Mouse (Mus musculus) embryonic fibroblast, embryonic 13.5 days (primary cell): ENCODE data around the gene 4930449I24Rik. TPM values are rescaled to one million over a fixed set of nuclear protein-coding genes. Genes with fewer than 3 reads are reported as not detected.
"Not testable (repeated sequence)": the region's sequence is repeated elsewhere in the genome, so short reads cannot be mapped to it uniquely, and the experiment has no call there.

Experiments used
- H3K27ac ChIP-seq: 2 replicates; pipeline ENCODE4 v1.5.1; 2012; ENCODE audit warnings: low read length, control low read depth, inconsistent platforms; ENCODE audit not compliant: insufficient read depth
- H3K4me1 ChIP-seq: 2 replicates; pipeline ENCODE4 v1.6.1; 2011; ENCODE audit warnings: low read length; ENCODE audit not compliant: control insufficient read depth, insufficient read depth
- H3K4me3 ChIP-seq: 2 replicates; pipeline ENCODE4 v1.5.1; 2011; ENCODE audit warnings: mild to moderate bottlenecking, control low read depth, low read length; ENCODE audit not compliant: insufficient read depth
- CTCF ChIP-seq: IDR thresholded peaks from 2 replicates; pipeline ENCODE4 v1.5.1; 2011; ENCODE audit warnings: mild to moderate bottlenecking, control low read depth, low read length, moderate library complexity, borderline replicate concordance; ENCODE audit not compliant: insufficient read depth
- POLR2A ChIP-seq: IDR thresholded peaks from 2 replicates; pipeline ENCODE4 v1.6.1; 2011; ENCODE audit warnings: low read depth, mild to moderate bottlenecking, control low read depth, low read length, moderate library complexity
- polyA plus RNA-seq: library from polyadenylated mRNA; stranded (reverse); fragments of >200 nt; gene quantifications from 2 replicates; pipeline ENCODE4 v1.2.4, GENCODE M21; 2011; ENCODE audit warnings: low read depth; ENCODE audit not compliant: missing spikeins, insufficient read length

4930449I24Rik gene
- not detected in 2 replicates for polyA plus RNA-seq

DNA sequence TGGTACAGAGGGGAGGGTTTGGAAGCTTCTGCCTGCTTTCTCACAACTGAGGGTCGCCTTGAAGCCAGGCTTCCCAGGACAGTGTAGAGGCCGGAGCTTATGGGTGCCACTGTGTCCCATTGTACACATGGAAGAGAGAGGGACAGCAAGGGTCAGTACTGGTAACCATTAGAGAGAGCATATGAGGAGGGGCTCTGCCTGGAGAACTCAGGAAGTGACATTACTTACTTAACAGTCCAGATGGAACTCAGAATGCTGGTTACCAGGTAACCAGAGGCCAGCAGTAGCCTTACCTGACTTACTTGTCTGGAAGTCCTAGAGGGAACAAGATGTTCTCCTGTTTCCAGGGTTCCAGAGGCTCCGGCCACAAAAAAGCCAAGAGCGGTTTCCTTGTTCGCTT is at the start of gene 4930449I24Rik:
4930449I24Rik (plus strand) TSS at position 301 of the 400 bp plus-strand sequence.
- not testable (repeated sequence) for H3K4me1 ChIP-seq, H3K4me3 ChIP-seq, H3K27ac ChIP-seq

DNA sequence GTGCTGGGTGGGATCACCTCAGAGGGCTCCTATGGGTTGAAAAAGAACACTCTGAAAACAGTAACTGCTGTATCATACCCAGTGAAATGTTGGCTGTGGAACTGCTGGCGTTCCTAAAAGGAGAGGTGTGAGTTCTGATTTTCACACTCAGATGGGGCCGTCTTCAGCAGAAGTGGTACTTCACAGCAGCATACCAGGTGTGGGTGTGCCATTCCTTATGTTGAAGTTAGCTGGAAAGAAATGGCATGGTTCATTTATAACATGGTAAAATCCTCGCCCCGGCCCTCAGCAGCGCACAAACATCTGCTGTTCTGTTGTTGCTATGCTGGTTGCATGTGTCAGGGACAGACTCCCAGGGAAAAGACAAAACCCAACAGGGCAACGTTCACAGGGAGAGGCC is 48.6 kb upstream of the 4930449I24Rik start:
- no peaks in the 10 kb centered on the region for H3K4me1 ChIP-seq
- TF ChIP-seq CTCF (no peak), POLR2A (no peak)
- H3K4me3 ChIP-seq: no peak overlapping the region
- no peak overlapping the region for H3K27ac ChIP-seq

DNA sequence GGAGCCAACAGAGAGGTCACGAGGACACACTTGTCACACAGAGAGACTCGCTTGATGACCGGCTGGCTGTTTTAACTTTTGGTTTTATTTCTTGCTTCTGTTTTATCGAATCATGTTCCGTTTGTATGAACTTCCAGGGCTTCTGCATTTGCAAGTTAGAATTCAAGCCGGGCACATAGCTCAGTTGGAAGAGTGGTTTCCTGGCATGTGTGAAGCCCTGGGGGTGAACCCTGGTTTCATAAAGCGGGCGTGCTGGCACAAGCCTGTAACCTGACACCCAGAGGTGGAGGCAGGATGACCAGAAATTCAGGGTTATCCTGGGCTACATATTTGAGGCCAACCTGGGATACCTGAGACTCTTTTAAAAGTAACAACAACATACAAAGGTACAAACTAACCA is 40.6 kb upstream of the 4930449I24Rik start:
- Histone ChIP-seq H3K27ac (no peak overlapping the region), H3K4me1 (no peaks in the 10 kb centered on the region), H3K4me3 (no peak overlapping the region)
- TF ChIP-seq POLR2A (no peak), CTCF (no peak)

GRCm38 (mm10) chr5:146466663-146467062 is 35.5 kb upstream of the 4930449I24Rik start:
- Histone ChIP-seq H3K4me1 (no peaks in the 10 kb centered on the region), H3K27ac (no peak overlapping the region), H3K4me3 (no peak overlapping the region)
- TF ChIP-seq POLR2A (no peak), CTCF (no peak)

DNA sequence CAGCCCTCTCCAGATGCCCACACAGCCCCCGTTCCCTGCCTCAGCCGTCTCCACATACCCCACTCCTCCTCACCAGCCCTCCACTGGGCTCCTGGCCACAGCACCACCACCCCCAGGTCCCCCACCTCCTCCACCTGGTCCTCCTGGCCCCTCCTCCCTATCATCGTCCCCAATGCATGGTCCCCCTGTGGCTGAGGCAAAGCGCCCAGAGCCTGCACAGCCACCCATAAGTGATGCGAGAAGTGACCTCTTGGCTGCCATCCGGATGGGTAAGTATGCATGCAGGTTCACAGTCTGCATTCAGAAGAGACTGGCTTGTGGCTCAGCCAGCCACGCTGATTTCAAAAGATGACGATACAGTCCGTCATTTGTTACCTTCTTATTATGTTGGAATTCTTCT is 33.9 kb upstream of the 4930449I24Rik start:
- Histone ChIP-seq H3K4me3 (no peak overlapping the region), H3K27ac (no peak overlapping the region), H3K4me1 (no peaks in the 10 kb centered on the region)
- no peak for TF ChIP-seq CTCF
- TF ChIP-seq POLR2A: no peak

DNA sequence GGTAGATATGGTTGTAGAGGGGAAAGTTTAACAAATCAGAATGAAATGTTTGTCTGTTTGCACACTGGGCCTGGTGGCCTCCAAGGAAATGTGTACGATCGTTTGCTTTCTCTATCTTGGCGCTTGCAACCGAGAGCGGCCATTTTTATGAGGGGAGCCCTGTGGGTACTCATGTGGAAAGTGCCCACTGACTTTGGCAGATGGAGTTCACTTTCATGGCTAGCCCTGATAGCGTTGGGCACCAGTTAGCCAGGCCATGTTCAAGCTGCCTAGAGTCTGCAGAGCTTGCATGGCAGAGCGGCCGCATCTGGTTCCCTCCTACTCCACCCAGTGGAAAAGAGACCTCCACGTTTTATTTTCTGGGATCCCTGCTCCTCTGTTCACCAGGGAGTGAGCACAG is 31.4 kb upstream of the 4930449I24Rik start:
- Histone ChIP-seq H3K4me3 (no peak overlapping the region), H3K27ac (no peak overlapping the region), H3K4me1 (no peaks in the 10 kb centered on the region)
- TF ChIP-seq CTCF: no peak

- Histone ChIP-seq H3K4me1 (no peaks in the 10 kb centered on the region), H3K27ac (no peak overlapping the region), H3K4me3 (no peak overlapping the region)
- TF ChIP-seq CTCF (no peak), POLR2A (no peak)
Observed at GRCm38 (mm10) chr5:146471311-146471710, 30.9 kb upstream of the 4930449I24Rik start.

DNA sequence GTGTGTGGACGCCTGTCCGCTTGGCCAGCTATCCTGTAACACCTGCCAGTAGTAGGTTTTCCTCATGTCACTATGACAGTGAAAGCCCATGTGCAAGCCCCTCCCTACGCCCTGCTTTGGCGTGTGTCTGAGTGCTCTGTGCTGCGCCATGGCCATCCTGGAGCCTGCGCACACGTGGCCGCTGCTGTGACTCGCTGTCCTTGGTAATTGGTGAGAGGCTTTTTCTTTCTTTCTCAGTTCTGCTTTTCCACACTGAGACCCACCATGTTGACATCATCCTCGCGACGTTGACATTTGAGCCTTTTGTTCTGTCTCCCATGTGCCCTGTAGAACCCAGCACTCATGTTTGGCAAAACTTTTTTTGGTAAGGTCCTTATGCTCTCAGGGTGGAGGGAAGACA is 30.4 kb upstream of the 4930449I24Rik start:
- no peak for TF ChIP-seq POLR2A
- TF ChIP-seq CTCF: no peak
- Histone ChIP-seq H3K4me3 (no peak overlapping the region), H3K4me1 (no peaks in the 10 kb centered on the region)

GRCm38 (mm10) chr5:146479564-146479963 is 22.6 kb upstream of the 4930449I24Rik start:
- H3K4me1 ChIP-seq, H3K27ac ChIP-seq, H3K4me3 ChIP-seq: not testable (repeated sequence)

More for the DNA sequence above, 30.4 kb upstream of the 4930449I24Rik start:
- no peak overlapping the region for H3K27ac ChIP-seq

- not testable (repeated sequence) for H3K27ac ChIP-seq, H3K4me1 ChIP-seq, H3K4me3 ChIP-seq
Observed at GRCm38 (mm10) chr5:146481665-146482064, 20.5 kb upstream of the 4930449I24Rik start, which contains the start of gene Gm6408. Gm6408 (plus strand) TSS chr5:146481965.

- not testable (repeated sequence) for H3K27ac ChIP-seq, H3K4me3 ChIP-seq, H3K4me1 ChIP-seq
Observed at GRCm38 (mm10) chr5:146488959-146489358, 13.2 kb upstream of the 4930449I24Rik start.

DNA sequence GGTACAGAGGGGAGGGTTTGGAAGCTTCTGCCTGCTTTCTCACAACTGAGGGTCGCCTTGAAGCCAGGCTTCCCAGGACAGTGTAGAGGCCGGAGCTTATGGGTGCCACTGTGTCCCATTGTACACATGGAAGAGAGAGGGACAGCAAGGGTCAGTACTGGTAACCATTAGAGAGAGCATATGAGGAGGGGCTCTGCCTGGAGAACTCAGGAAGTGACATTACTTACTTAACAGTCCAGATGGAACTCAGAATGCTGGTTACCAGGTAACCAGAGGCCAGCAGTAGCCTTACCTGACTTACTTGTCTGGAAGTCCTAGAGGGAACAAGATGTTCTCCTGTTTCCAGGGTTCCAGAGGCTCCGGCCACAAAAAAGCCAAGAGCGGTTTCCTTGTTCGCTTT is 11.1 kb upstream of the 4930449I24Rik start, which contains the start of gene Gm6370:
Gm6370 (plus strand) TSS at position 301 of the 400 bp plus-strand sequence.
- not testable (repeated sequence) for H3K27ac ChIP-seq, H3K4me1 ChIP-seq, H3K4me3 ChIP-seq

DNA sequence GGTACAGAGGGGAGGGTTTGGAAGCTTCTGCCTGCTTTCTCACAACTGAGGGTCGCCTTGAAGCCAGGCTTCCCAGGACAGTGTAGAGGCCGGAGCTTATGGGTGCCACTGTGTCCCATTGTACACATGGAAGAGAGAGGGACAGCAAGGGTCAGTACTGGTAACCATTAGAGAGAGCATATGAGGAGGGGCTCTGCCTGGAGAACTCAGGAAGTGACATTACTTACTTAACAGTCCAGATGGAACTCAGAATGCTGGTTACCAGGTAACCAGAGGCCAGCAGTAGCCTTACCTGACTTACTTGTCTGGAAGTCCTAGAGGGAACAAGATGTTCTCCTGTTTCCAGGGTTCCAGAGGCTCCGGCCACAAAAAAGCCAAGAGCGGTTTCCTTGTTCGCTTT is 11.6 kb downstream of the 4930449I24Rik start, which contains the start of gene Gm3402:
Gm3402 (plus strand) TSS at position 301 of the 400 bp plus-strand sequence.
- H3K27ac ChIP-seq, H3K4me3 ChIP-seq, H3K4me1 ChIP-seq: not testable (repeated sequence)

GRCm38 (mm10) chr5:146525501-146525900 is 23.3 kb downstream of the 4930449I24Rik start, which contains the start of gene Gm3404:
Gm3404 (plus strand) TSS chr5:146525801.
- not testable (repeated sequence) for H3K27ac ChIP-seq, H3K4me1 ChIP-seq, H3K4me3 ChIP-seq

DNA sequence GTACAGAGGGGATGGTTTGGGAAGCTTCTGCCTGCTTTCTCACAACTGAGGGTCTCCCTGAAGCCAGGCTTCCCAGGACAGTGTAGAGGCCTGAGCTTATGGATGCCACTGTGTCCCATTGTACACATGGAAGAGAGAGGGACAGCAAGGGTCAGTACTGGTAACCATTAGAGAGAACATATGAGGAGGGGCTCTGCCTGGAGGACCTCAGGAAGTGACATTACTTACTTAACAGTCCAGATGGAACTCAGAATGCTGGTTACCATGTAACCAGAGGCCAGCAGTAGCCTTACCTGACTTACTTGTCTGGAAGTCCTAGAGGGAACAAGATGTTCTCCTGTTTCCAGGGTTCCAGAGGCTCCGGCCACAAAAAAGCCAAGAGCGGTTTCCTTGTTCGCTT is 35.1 kb downstream of the 4930449I24Rik start, which contains the start of gene Gm3409:
Gm3409 (plus strand) TSS at position 301 of the 400 bp plus-strand sequence.
- not testable (repeated sequence) for H3K27ac ChIP-seq, H3K4me1 ChIP-seq, H3K4me3 ChIP-seq
